Mouse (Mus musculus) left cerebral cortex, adult 2 months (tissue): ENCODE results near the gene Jak3. TPM values are rescaled to one million over a fixed set of nuclear protein-coding genes. Genes with fewer than 3 reads are reported as not detected.
"Not testable (repeated sequence)": the region's sequence is repeated elsewhere in the genome, so short reads cannot be mapped to it uniquely, and the experiment has no call there.

Experiments
- DNase-seq, 2 experiments: peaks; one replicate each; pipeline ENCODE4 v3.0.0; 2021 to 2022; ENCODE audit warnings: low spot score in 2 of 2, mixed read lengths in 1 of 2; ENCODE audit errors: extremely low spot score in 1 of 2
- H3K27ac ChIP-seq: fragments of 200-600 bp; 2 replicates; pipeline ENCODE4 v1.8.1; 2022
- H3K4me3 ChIP-seq: fragments of 200-600 bp; 2 replicates; pipeline ENCODE4 v1.8.1; 2022
- CTCF ChIP-seq: fragments of 200-600 bp; IDR thresholded peaks from 2 replicates; pipeline ENCODE4 v1.8.1; 2022; ENCODE audit warnings: antibody characterized with exemption, mild to moderate bottlenecking, moderate library complexity
- intact Hi-C: fragments of 180-260 bp; cut with DNase I; formaldehyde crosslinking; loops from one replicate; pipeline ENCODE4 v1.15.1; 2025
- total RNA-seq, 2 experiments: library from RNA; stranded (reverse); gene quantifications; 2 replicates each; pipeline ENCODE4 v1.2.3; 2021

The Jak3 gene
- total RNA-seq, 2 experiments from 2014 or later = 5.5 to 5.8 TPM

DNA sequence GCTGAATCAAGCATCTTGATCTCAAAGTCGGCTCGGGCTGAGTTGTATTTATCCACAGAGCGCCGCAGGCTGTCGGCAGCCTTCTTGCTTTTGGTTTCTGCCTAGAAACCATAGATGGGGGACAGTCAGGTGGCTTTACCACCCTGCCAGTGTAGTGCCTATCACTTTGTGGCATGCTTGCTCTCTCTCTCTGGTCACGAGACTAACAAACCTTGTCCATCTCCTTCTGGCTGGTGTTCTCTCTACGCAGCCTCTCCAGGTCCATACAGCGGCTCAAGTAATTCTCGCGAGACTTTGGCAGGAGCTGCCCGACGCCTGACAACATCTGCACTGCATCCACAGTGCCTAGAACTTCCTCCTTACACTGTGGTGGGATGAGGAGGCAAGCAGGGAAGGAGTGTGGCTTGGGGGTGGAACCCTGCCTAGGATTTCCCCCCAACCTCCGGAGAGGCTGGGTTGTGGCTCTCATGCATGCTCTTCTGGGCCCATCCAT is 40.5 kb downstream of the Jak3 start:
- no peak for TF ChIP-seq CTCF
- intact Hi-C loops = no loop called here
- Histone ChIP-seq H3K27ac (peak overlapping the region; percentile 3), H3K4me3 (no peak overlapping the region)
- DNase-seq = no peak

DNA sequence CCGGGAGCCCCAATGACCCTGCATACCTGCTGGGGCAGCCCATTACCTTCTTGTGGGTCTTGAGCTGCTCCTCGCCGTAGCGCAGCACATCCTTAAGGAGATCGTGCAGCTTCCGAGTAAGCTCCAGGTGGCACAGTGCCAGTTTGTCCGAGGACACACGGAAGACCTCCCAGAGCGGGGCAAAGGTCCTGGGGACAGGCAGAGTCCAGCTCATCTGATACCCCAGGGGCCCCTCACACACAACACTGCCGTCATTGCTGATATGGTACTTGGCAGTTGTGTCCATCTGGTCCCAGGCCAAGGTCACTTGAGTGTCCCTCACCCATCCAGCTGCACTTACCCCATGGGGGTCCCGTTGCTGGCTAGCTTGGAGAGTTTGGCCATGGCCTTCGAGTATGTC is 41.0 kb downstream of the Jak3 start:
- intact Hi-C loops = no loop called here
- H3K4me3 ChIP-seq = no peak overlapping the region
- H3K27ac ChIP-seq = peak overlapping the region; percentile 3; the same call in 1 of the 2 replicates
- DNase-seq = no peak
- TF ChIP-seq CTCF = no peak

DNA sequence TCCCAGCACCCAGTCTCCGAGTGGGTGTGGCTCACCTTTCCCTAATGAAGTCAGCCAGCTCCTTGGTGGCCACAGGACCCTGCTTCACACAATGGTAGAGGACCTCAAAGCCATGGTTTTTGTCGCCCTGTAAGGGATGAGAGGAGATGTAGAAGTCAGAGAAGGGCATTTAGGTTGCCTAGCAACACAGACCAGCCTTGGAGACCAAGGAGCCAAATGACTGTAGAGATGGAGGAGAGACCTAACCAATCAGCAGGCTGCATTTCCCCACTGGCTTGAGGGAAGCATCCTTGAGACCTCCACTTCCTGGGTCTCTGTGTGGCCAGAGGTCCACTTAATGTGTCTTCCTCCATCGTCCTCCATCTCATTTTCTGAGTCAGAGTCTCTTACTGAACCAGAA is 42.2 kb downstream of the Jak3 start:
- Histone ChIP-seq H3K27ac (peak overlapping the region; percentile 84), H3K4me3 (no peak overlapping the region)
- intact Hi-C loops = no loop called here
- no peak for DNase-seq
- no peak for TF ChIP-seq CTCF

DNA sequence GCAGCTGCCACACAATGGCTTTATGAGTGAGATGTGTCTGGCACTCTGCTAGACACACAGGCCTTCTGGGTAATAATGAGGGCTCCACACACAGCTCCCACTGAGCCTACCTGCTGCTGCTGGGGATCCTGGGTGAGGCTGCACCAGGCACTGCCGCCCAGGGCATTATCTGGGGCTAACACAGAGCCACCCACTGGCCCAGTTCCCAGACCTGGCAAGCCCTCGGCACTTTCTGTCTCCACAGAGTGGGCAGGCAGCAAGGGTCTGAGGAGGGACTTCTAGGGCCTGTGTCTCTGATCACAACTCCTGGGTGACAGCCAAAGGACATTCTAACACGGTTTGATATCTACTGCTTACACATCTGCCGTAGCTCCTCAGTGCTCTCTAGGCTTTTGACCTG is 43.1 kb downstream of the Jak3 start:
- Histone ChIP-seq H3K4me3 (no peak overlapping the region), H3K27ac (peak overlapping the region; percentile 84)
- intact Hi-C loops = no loop called here
- no peak for TF ChIP-seq CTCF
- peak; percentile 53 to 56 for DNase-seq

DNA sequence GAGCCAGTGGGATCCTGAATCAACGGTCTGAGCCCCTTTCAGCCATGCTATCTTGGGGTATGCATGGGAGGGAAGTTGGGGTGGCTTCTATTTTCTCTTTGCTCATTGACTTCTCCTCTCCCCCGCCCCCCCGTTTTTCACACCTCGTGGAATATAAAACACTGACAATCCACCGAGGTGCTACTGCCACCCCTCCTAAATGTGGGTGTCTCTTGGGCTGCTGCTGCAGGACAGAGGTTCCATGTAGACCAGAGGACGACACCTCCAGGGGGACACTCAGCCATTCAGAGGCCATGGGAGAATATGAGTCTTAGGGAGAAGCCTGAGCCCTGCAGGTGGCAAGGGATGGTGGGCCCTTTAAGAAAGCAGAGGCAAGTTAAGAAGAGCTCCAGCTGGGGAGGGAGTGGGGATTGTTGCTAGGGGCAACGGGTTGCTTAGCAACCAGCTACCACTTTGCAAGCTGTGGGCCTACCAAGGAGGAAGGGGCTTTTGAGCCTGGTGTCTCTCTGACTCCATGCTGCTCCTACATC is 43.9 kb downstream of the Jak3 start:
- intact Hi-C loops = loop anchor here (2.0 kb wide), 1 partner anchor 49 kb away; the partner anchor contains the start of gene Unc13a
- peak; percentile 73 to 77 for DNase-seq
- Histone ChIP-seq H3K4me3 (no peak overlapping the region), H3K27ac (peak overlapping the region; percentile 84)
- TF ChIP-seq CTCF = no peak

DNA sequence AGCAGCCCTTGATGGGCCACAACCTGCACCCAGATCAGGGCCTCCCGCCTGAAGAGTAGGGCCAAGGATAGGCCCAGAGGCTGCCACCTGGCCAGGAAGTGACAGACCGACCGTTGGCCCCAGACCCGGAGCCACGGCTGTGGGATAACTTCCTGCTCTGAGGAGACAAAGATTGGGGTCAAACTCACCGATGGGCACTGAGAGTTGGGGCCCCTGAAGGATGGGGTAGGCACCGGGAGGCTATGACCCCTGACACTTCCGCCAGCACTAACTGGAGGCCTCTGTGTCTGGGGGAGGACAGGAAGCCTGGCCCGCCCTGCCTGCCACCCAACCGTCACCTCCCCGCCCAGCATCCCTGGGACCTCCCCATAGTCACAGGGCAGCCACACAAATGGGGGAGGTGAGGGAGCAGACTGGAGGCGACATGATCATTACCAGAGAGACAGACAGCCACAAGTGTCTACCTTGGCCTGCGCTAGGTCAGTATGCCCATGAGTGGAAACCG is 47.0 kb downstream of the Jak3 start:
- Histone ChIP-seq H3K27ac (0 out of 2 replicates have a peak overlapping the region, but pooled peaks have one; percentile 19), H3K4me3 (no peak overlapping the region)
- no peak for DNase-seq
- intact Hi-C loops = no loop called here
- no peak for TF ChIP-seq CTCF

DNA sequence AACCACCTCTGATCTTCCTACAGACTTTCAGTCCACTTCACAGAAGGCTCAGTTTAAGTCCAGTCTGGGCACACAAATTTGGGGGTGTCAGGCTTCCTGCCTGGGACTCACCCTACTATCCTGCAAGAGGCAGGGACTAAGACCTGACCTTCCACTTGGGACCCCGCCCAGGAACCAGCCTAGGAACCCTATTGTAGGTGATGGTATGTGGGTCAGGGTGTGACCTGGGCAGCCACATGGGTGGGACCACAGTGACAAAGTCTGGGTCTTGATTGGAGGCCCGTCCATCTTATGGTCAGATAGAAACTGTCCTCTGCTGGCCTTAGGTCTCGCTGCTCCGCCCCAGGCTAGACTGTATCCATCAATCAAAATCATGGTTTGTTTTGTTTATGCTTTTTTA is 48.3 kb downstream of the Jak3 start:
- peak overlapping the region; percentile 90 for H3K4me3 ChIP-seq
- intact Hi-C loops = no loop called here
- TF ChIP-seq CTCF = no peak
- DNase-seq = no peak
- H3K27ac ChIP-seq = peak overlapping the region; percentile 97

DNA sequence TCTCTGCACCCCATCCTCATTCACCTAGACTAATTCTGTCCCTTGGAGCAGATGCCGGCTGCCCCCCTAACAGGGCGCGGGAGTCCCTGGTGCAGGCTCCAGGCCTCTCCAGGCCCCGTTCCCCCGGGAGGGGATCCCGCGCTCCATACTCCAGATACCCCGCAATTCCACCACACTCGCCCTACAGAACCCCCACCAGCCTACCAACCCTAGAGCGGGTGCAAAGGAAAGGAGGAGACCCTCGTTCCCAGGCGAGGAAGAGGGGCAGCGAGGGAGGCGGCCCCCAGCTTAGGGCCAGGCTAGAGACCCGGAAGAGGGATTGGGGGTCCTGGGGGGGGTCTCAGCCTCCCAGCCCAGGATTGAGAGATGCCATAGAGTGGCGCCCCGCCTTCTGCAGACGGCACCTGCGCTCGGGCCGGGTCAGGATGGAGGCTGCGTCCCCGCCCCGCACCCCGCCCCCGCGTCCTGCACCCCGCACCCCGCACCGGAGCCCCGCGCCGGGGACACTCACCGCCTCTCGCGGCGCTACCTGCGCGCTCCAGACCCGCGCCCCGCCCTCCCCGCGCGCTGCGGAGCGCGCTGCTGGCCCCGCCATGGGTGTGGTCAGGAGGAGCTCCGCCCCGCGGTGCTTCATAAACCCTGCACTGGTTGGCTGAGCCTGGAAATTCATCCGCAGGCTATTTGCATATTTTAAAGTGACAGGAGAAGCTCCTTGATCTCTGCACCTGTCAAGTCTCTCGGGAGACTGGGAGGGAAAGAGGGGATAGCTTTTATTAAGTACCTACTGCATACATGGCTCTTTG is 49.2 kb downstream of the Jak3 start, which contains the start of gene Fcho1:
Gene Fcho1 (minus strand): TSS at position 595 of the 803 bp plus-strand sequence.
- Histone ChIP-seq H3K4me3 (peak within 1 kb of the TSS; percentile 90), H3K27ac (peak within 1 kb of the TSS; percentile 97)
- no peak for TF ChIP-seq CTCF
- peak; percentile 82 to 89 for DNase-seq
- intact Hi-C loops = loop anchor here (1.0 kb wide), 1 partner anchor 54 kb away; the partner anchor contains the start of gene Unc13a

DNA sequence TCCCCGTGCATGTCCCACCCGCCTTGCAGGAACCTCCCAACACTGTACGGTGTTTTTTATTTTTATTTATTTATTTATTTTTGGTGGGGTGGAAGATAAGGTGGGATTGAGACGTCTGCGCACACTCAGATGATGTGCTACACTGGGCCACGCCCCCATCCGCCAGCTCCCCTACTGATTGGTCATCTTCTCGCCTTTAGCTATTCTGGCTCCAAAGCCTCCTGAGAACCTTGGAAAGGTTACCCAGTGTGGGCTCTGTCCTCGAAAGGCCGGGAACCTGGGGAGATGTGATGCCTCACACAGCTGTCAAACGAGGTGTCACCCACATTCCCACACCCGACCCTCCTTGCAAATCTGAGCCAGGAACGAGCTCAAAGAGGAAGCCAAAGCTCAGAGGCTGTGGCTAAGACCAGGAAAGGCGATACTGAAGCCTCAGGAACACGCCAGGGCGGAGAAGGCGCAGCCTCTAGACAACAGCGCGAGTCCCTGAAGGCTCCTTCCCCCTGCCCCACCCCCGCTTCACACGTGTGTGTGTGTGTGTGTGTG is 52.2 kb downstream of the Jak3 start:
- no peak for TF ChIP-seq CTCF
- peak; percentile 40 to 47 for DNase-seq
- Histone ChIP-seq H3K27ac (peak overlapping the region; percentile 89), H3K4me3 (peak overlapping the region; percentile 33)
- intact Hi-C loops = no loop called here

DNA sequence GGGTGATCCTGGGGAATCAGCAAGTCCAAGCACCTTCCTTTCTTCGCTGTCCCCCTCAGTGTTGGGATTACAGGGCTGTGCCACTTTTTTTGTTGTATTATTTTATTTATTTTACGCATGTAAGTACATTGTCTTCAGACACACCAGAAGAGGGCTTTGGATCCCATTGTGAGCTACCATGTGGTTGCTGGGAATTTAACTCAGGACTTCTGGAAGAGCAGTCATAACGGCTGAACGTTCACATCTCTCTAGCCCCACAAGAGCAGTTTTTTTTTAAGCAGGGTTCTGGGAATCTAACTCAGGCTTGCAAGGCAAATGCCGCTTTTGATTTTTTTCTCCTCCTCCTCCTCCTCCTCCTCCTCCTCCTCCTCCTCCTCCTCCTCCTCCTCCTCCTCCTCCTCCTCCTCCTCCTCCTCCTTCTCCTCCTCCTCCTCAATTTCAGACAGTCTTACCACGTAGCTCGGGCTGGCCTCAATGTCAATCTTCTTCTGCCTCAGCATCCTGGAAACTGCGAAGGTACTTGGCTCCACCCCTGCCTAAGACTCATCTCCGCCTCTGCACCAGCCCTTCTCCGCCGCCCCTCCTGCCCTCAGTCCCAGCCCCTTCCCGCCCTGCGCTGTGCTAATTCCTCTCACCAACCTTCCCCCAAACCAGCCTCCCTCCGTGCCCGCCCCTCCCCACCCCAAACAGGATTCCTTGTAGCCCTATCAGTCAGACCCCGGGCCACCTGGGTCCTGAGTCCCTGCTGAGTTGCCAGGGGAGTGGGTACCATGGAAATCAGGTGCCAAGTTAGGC is 52.9 kb downstream of the Jak3 start:
- intact Hi-C loops = no loop called here
- H3K27ac ChIP-seq = peak overlapping the region; percentile 89
- peak overlapping the region; percentile 33 for H3K4me3 ChIP-seq
- peak in 1 of 2 experiments; percentile 23 for DNase-seq
- TF ChIP-seq CTCF = no peak

DNA sequence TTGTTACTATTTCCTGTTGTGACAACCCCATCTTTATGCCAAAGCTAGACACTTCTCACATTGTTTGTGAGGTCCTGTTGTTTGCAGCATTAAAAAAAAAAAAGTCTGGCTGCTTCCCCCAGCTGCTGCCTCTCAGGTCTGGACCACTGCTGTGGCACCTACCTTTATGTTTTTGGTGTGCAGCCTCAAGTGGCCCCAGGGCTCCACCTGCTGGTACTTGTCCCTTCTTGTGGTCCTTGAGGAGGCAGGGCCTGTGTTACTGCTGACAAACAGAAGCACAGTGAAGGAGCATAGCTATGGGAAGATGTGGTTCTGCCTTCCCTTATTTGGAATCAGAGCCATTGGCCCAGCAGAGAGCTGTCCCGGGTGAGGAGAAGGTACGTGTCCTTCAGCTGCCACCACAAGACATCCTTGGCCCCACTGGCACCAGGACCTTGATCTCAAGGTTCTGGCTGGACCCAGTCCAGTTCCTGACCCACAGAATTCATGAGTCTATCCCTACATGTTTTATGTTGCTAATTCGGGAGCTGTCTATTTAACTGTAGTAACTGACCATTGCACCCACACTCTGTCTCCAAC is 55.6 kb downstream of the Jak3 start:
- peak; percentile 64 for TF ChIP-seq CTCF
- intact Hi-C loops = loop anchor here (1.0 kb wide), 1 partner anchor 22 kb away; no protein-coding TSS in a partner anchor
- peak; percentile 72 to 78 for DNase-seq
- no peak overlapping the region for H3K27ac ChIP-seq
- H3K4me3 ChIP-seq = no peak overlapping the region

DNA sequence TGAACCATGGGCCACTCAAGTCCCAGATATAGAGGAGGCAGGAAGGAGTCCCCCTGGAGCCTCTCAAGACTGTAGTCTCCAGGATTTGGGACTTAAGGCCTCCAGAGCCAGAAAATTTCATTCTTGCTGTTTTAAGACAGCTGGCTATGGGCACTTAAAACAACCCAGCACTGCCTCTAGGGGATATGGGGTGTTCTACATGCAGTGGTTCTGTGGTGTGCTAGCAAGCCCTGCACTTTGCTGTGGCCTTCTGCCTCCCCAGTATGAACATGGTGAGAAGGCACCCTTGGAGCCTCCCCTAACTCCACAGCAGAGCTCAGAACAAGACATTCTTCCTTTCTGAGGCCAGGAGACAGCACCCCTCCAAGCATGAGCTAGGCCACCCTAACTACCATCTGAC is 62.2 kb downstream of the Jak3 start:
- H3K27ac ChIP-seq, DNase-seq, intact Hi-C loops, H3K4me3 ChIP-seq: not testable (repeated sequence)
